Mouse (Mus musculus) monocyte, adult 2 months (primary cell): ENCODE data around the gene Prmt1.

Source experiments
- DNase-seq, 2 experiments: peaks; one replicate each; pipeline ENCODE4 v3.0.0; 2022; ENCODE audit warnings: low spot score in 2 of 2, low read depth in 1 of 2

Gene Prmt1

GRCm38 (mm10) chr7:44955628-44956027 lies 30.7 kb downstream of the Prmt1 start:
- DNase-seq = no peak

- no peak for DNase-seq
These were observed 32.1 kb downstream of the Prmt1 start for GRCm38 (mm10) chr7:44954091-44954885.

GRCm38 (mm10) chr7:44953561-44953960 lies 32.8 kb downstream of the Prmt1 start:
- no peak for DNase-seq

- peak; percentile 63 to 65 for DNase-seq
These were observed 33.6 kb downstream of the Prmt1 start for GRCm38 (mm10) chr7:44952611-44953306.

GRCm38 (mm10) chr7:44951960-44952359 lies 34.4 kb downstream of the Prmt1 start:
- no peak for DNase-seq

- DNase-seq = no peak
These were observed 36.4 kb downstream of the Prmt1 start for GRCm38 (mm10) chr7:44949922-44950321.

GRCm38 (mm10) chr7:44942904-44943303 lies 43.5 kb downstream of the Prmt1 start, which contains the start of gene Tsks:
TSS of gene Tsks (plus strand) at chr7:44943204.
- no peak for DNase-seq

- no peak for DNase-seq
These were observed 47.7 kb downstream of the Prmt1 start for GRCm38 (mm10) chr7:44938680-44939079.

GRCm38 (mm10) chr7:44929204-44930151 lies 56.9 kb downstream of the Prmt1 start, which contains the start of gene Ap2a1:
TSS of gene Ap2a1 (minus strand) at chr7:44929496.
- DNase-seq = peak; percentile 99 to 100

GRCm38 (mm10) chr7:44928570-44928969 lies 57.8 kb downstream of the Prmt1 start:
- DNase-seq = no peak
